Mouse (Mus musculus): ENCODE results near the gene Gnpat. TPM values are rescaled to one million over a fixed set of nuclear protein-coding genes. Genes with fewer than 3 reads are reported as not detected.

Gene Gnpat
- polyA plus RNA-seq, 1 experiment: 95.4 TPM

GRCm38 (mm10) chr8:124925544-124926266, 62.9 kb downstream of the Gnpat start:
- Histone ChIP-seq H3K79me2 (ENCODE audit: control insufficient read depth, insufficient read depth) (peaks cover 67% of the 10 kb centered on the region), H3K4me3 (no peak overlapping the region), H3K27me3 (ENCODE audit: control insufficient read depth, insufficient read depth, insufficient read length) (no peaks in the 10 kb centered on the region), H3ac (ENCODE audit: control insufficient read depth, insufficient read length) (no peak overlapping the region), H3K36me3 (ENCODE audit: control insufficient read depth, insufficient read depth) (no peaks in the 10 kb centered on the region), H3K4me2 (ENCODE audit: low read depth) (peak overlapping the region; percentile 59)
- no peak for TF ChIP-seq TCF12 (IDR thresholded peaks at IDR 0.05; ENCODE audit: insufficient read depth, poor library complexity, severe bottlenecking)
- TF ChIP-seq E2F4 (IDR thresholded peaks at IDR 0.05; ENCODE audit: insufficient read depth): no peak
- TF ChIP-seq MYOD1 (IDR thresholded peaks at IDR 0.05; ENCODE audit: control insufficient read depth in 1 of 3, insufficient read length in 2 of 3, low read depth in 2 of 3): peak in 2 of 3 experiments; percentile 73 to 75
- TF ChIP-seq POLR2AphosphoS2 (IDR thresholded peaks at IDR 0.05; ENCODE audit: insufficient read length, low read depth): no peak
- no peak for TF ChIP-seq MAX (IDR thresholded peaks at IDR 0.05; ENCODE audit: low read depth)
- no peak for TF ChIP-seq TCF3 (IDR thresholded peaks at IDR 0.05; ENCODE audit: insufficient read length, low read depth)
- peak; percentile 85 for TF ChIP-seq USF1 (IDR thresholded peaks at IDR 0.05; ENCODE audit: low read depth)
- peak; percentile 35 to 83 (median 74) for TF ChIP-seq MYOG (IDR thresholded peaks at IDR 0.05; ENCODE audit: control insufficient read depth in 1 of 3, insufficient read depth in 1 of 3, insufficient read length in 2 of 3, low read depth in 2 of 3)
- no peak for TF ChIP-seq POLR2A (IDR thresholded peaks at IDR 0.05; ENCODE audit: insufficient read length, low read depth)

- H3K79me2 ChIP-seq (ENCODE audit: control insufficient read depth, insufficient read depth): peaks cover 67% of the 10 kb centered on the region
- peak overlapping the region; percentile 59 for H3K4me2 ChIP-seq (ENCODE audit: low read depth)
- H3K4me3 ChIP-seq: no peak overlapping the region
These were observed 63.5 kb downstream of the Gnpat start for GRCm38 (mm10) chr8:124926351-124926771.

GRCm38 (mm10) chr8:124929006-124929405, 66.2 kb downstream of the Gnpat start:
- Histone ChIP-seq H3K27me3 (ENCODE audit: control insufficient read depth, insufficient read depth, insufficient read length) (no peaks in the 10 kb centered on the region), H3K4me2 (ENCODE audit: low read depth) (no peak overlapping the region), H3K36me3 (ENCODE audit: control insufficient read depth, insufficient read depth) (no peaks in the 10 kb centered on the region), H3K4me3 (no peak overlapping the region), H3ac (ENCODE audit: control insufficient read depth, insufficient read length) (no peak overlapping the region), H3K79me2 (ENCODE audit: control insufficient read depth, insufficient read depth) (peaks cover 67% of the 10 kb centered on the region)
- TF ChIP-seq TCF3 (IDR thresholded peaks at IDR 0.05; ENCODE audit: insufficient read length, low read depth) (no peak), MAX (IDR thresholded peaks at IDR 0.05; ENCODE audit: low read depth) (no peak), POLR2A (IDR thresholded peaks at IDR 0.05; ENCODE audit: insufficient read length, low read depth) (no peak), E2F4 (IDR thresholded peaks at IDR 0.05; ENCODE audit: insufficient read depth) (no peak), SRF (IDR thresholded peaks at IDR 0.05; ENCODE audit: control insufficient read depth, insufficient read length, low read depth) (no peak), POLR2AphosphoS2 (IDR thresholded peaks at IDR 0.05; ENCODE audit: insufficient read length, low read depth) (no peak), MYOG (IDR thresholded peaks at IDR 0.05; ENCODE audit: control insufficient read depth in 1 of 3, insufficient read depth in 1 of 3, insufficient read length in 2 of 3, low read depth in 2 of 3) (no peak)

More at GRCm38 (mm10) chr8:124926351-124926771, 63.5 kb downstream of the Gnpat start:
- Histone ChIP-seq H3ac (ENCODE audit: control insufficient read depth, insufficient read length) (no peak overlapping the region), H3K27me3 (ENCODE audit: control insufficient read depth, insufficient read depth, insufficient read length) (no peaks in the 10 kb centered on the region), H3K36me3 (ENCODE audit: control insufficient read depth, insufficient read depth) (no peaks in the 10 kb centered on the region)
- TF ChIP-seq TCF3 (IDR thresholded peaks at IDR 0.05; ENCODE audit: insufficient read length, low read depth): no peak
- TF ChIP-seq POLR2A (IDR thresholded peaks at IDR 0.05; ENCODE audit: insufficient read length, low read depth): no peak
- TF ChIP-seq CEBPB (IDR thresholded peaks at IDR 0.05; ENCODE audit: insufficient read depth, poor library complexity, severe bottlenecking): no peak
- peak; percentile 43 for TF ChIP-seq USF1 (IDR thresholded peaks at IDR 0.05; ENCODE audit: low read depth)
- peak in 2 of 3 experiments; percentile 23 to 41 for TF ChIP-seq MYOD1 (IDR thresholded peaks at IDR 0.05; ENCODE audit: control insufficient read depth in 1 of 3, insufficient read length in 2 of 3, low read depth in 2 of 3)
- peak in 1 of 3 experiments; percentile 22 for TF ChIP-seq MYOG (IDR thresholded peaks at IDR 0.05; ENCODE audit: control insufficient read depth in 1 of 3, insufficient read depth in 1 of 3, insufficient read length in 2 of 3, low read depth in 2 of 3)
- TF ChIP-seq MAX (IDR thresholded peaks at IDR 0.05; ENCODE audit: low read depth): peak; percentile 62
- TF ChIP-seq POLR2AphosphoS2 (IDR thresholded peaks at IDR 0.05; ENCODE audit: insufficient read length, low read depth): no peak
- TF ChIP-seq REST (IDR thresholded peaks at IDR 0.05; ENCODE audit: insufficient read depth, insufficient read length): no peak

GRCm38 (mm10) chr8:124930086-124930485, 67.3 kb downstream of the Gnpat start:
- Histone ChIP-seq H3K79me2 (ENCODE audit: control insufficient read depth, insufficient read depth) (peaks cover 73% of the 10 kb centered on the region), H3K4me2 (ENCODE audit: low read depth) (no peak overlapping the region)

More at GRCm38 (mm10) chr8:124930086-124930485, 67.3 kb downstream of the Gnpat start:
- Histone ChIP-seq H3K4me3 (no peak overlapping the region), H3K27me3 (ENCODE audit: control insufficient read depth, insufficient read depth, insufficient read length) (no peaks in the 10 kb centered on the region), H3ac (ENCODE audit: control insufficient read depth, insufficient read length) (no peak overlapping the region), H3K36me3 (ENCODE audit: control insufficient read depth, insufficient read depth) (no peaks in the 10 kb centered on the region)
- no peak for TF ChIP-seq POLR2A (IDR thresholded peaks at IDR 0.05; ENCODE audit: insufficient read length, low read depth)
- TF ChIP-seq MYOD1 (IDR thresholded peaks at IDR 0.05; ENCODE audit: control insufficient read depth in 1 of 3, insufficient read length in 2 of 3, low read depth in 2 of 3): no peak
- TF ChIP-seq POLR2AphosphoS2 (IDR thresholded peaks at IDR 0.05; ENCODE audit: insufficient read length, low read depth): no peak
- no peak for TF ChIP-seq TCF3 (IDR thresholded peaks at IDR 0.05; ENCODE audit: insufficient read length, low read depth)
- no peak for TF ChIP-seq REST (IDR thresholded peaks at IDR 0.05; ENCODE audit: insufficient read depth, insufficient read length)
- TF ChIP-seq MYOG (IDR thresholded peaks at IDR 0.05; ENCODE audit: control insufficient read depth in 1 of 3, insufficient read depth in 1 of 3, insufficient read length in 2 of 3, low read depth in 2 of 3): no peak
- no peak for TF ChIP-seq E2F4 (IDR thresholded peaks at IDR 0.05; ENCODE audit: insufficient read depth)
- no peak for TF ChIP-seq SRF (IDR thresholded peaks at IDR 0.05; ENCODE audit: control insufficient read depth, insufficient read length, low read depth)
